ENCODE assay signal across 30 mouse cellular contexts in genomic region chr4:89112782-89113181, GRCm38 (mm10). TPM values are rescaled to one million over a fixed set of nuclear protein-coding genes. Genes with fewer than 3 reads are reported as not detected.
DNase-seq lines count a peak whose midpoint lies in the region; ATAC-seq and TF ChIP-seq lines count a peak whose summit lies in the region.
"Had no signal": no experiment of that assay in that cellular context is flagged by ENCODE, and none has a peak within 500 bp of the region (broad histone marks: within the 10 kb centered on the region; RNA-seq: fewer than 3 reads in every experiment).

No protein-coding gene starts in this region.

- H3K4me1 ChIP-seq in embryonic facial prominence, embryonic 14.5 days (ENCODE audit: control insufficient read depth, insufficient read depth, low read length), result no peaks in the 10 kb centered on the region
- H3K4me1 ChIP-seq in embryonic facial prominence, embryonic 10.5 days, result no peaks in the 10 kb centered on the region
- peaks cover 2 to 6% of the 10 kb centered on the region in 2 experiments; a peak in 3 of 4 replicates for H3K4me1 ChIP-seq in MEL (ENCODE audit: control insufficient read depth in 1 of 2, insufficient read depth in 2 of 2, low read length in 2 of 2)
- H3K4me1 ChIP-seq: forebrain, embryonic 13.5 days; heart, embryonic 13.5 days; limb, embryonic 12.5 days; midbrain, embryonic 15.5 days; neural tube, embryonic 13.5 days had no signal

- no peak overlapping the region for H3K27ac ChIP-seq in embryonic facial prominence, embryonic 14.5 days (replicated peaks; ENCODE audit: low read depth, low read length)
- no peak overlapping the region for H3K27ac ChIP-seq in embryonic facial prominence, embryonic 10.5 days (replicated peaks)
- H3K27ac ChIP-seq in MEL (ENCODE audit: control insufficient read depth, low read depth, low read length), result no peak overlapping the region
- H3K27ac ChIP-seq: forebrain, embryonic 13.5 days; heart, adult 2 months; heart, embryonic 13.5 days; hindbrain, embryonic 14.5 days; limb, embryonic 12.5 days; liver, embryonic 13.5 days; midbrain, embryonic 15.5 days; neural tube, embryonic 13.5 days had no signal

- no peaks in the 10 kb centered on the region for H3K27me3 ChIP-seq in embryonic facial prominence, embryonic 14.5 days (replicated peaks; ENCODE audit: control insufficient read depth, insufficient read depth, low read length)
- H3K27me3 ChIP-seq in embryonic facial prominence, embryonic 10.5 days (replicated peaks; ENCODE audit: low read depth, poor library complexity, severe bottlenecking), result no peaks in the 10 kb centered on the region
- H3K27me3 ChIP-seq in MEL (ENCODE audit: control insufficient read depth in 1 of 2, insufficient read depth in 2 of 2, low read length in 2 of 2), result peaks cover 1 to 2% of the 10 kb centered on the region in 2 experiments
- H3K27me3 ChIP-seq: forebrain, embryonic 13.5 days; heart, embryonic 13.5 days; limb, embryonic 12.5 days; liver, embryonic 13.5 days; megakaryocyte, embryonic 14.5 days; midbrain, embryonic 15.5 days; neural tube, embryonic 13.5 days had no signal

- H3K79me2 ChIP-seq in MEL (ENCODE audit: control insufficient read depth, insufficient read depth, low read length, poor library complexity), result no peaks in the 10 kb centered on the region

- no peak overlapping the region for H3K4me2 ChIP-seq in embryonic facial prominence, embryonic 14.5 days (ENCODE audit: low read depth, low read length)
- H3K4me2 ChIP-seq: forebrain, embryonic 13.5 days; heart, embryonic 13.5 days; hindbrain, embryonic 14.5 days; limb, embryonic 12.5 days; liver, embryonic 13.5 days; midbrain, embryonic 15.5 days; neural tube, embryonic 13.5 days had no signal

- TF ChIP-seq CTCF in MEL (IDR thresholded peaks at IDR 0.05 in 2 of 3, conservative IDR thresholded peaks at IDR 0.05 in 1 of 3; ENCODE audit: control insufficient read depth in 1 of 3, insufficient read depth in 1 of 3, low read depth in 2 of 3, low read length in 3 of 3, poor library complexity in 1 of 3, severe bottlenecking in 1 of 3), result no peak

- H3K9me3 ChIP-seq in embryonic facial prominence, embryonic 14.5 days (ENCODE audit: control insufficient read depth, low read length), result no peaks in the 10 kb centered on the region
- H3K9me3 ChIP-seq in embryonic facial prominence, embryonic 10.5 days, result no peaks in the 10 kb centered on the region
- no peaks in the 10 kb centered on the region for H3K9me3 ChIP-seq in MEL (replicated peaks; ENCODE audit: insufficient read depth, low read length)
- H3K9me3 ChIP-seq: forebrain, embryonic 13.5 days; heart, embryonic 13.5 days; limb, embryonic 12.5 days; liver, embryonic 13.5 days; megakaryocyte, embryonic 14.5 days; midbrain, embryonic 15.5 days; neural tube, embryonic 13.5 days had no signal

- no peak overlapping the region for H3K9ac ChIP-seq in embryonic facial prominence, embryonic 14.5 days (ENCODE audit: low read depth, low read length)
- peak overlapping the region; percentile 25; the same call in 1 of the 2 replicates for H3K9ac ChIP-seq in MEL (ENCODE audit: control insufficient read depth, low read depth, low read length, poor library complexity, severe bottlenecking)
- H3K9ac ChIP-seq: forebrain, embryonic 13.5 days; heart, embryonic 13.5 days; hindbrain, embryonic 14.5 days; limb, embryonic 12.5 days; liver, embryonic 13.5 days; midbrain, embryonic 15.5 days; neural tube, embryonic 13.5 days had no signal

- no peak for TF ChIP-seq EP300 in MEL (IDR thresholded peaks at IDR 0.05; ENCODE audit: low read depth in 1 of 2, low read length in 2 of 2)

- no peak overlapping the region for H3K4me3 ChIP-seq in embryonic facial prominence, embryonic 14.5 days (ENCODE audit: low read depth, low read length)
- H3K4me3 ChIP-seq in embryonic facial prominence, embryonic 10.5 days, result no peak overlapping the region
- H3K4me3 ChIP-seq in MEL (ENCODE audit: control insufficient read depth in 1 of 2, insufficient read depth in 1 of 2, low read depth in 2 of 2, low read length in 2 of 2), result peak overlapping the region; percentile 14 to 62; a peak in 3 of 4 replicates
- H3K4me3 ChIP-seq: erythroblast, embryonic 14.5 days; forebrain, embryonic 13.5 days; heart, adult 2 months; heart, embryonic 13.5 days; limb, embryonic 12.5 days; liver, embryonic 13.5 days; megakaryocyte, embryonic 14.5 days; midbrain, embryonic 15.5 days; myocyte; neural tube, embryonic 13.5 days had no signal

- ATAC-seq in embryonic facial prominence, embryonic 14.5 days (ENCODE audit: low read depth), result 0 out of 2 replicates have a peak, but pooled peaks have one; percentile 44
- peak; percentile 36 to 46; a peak in 3 of 4 replicates for ATAC-seq in hematopoietic stem cell, adult 5-6 weeks (replicated peaks in 1 of 2; ENCODE audit: insufficient read depth in 1 of 2, low FRiP score in 2 of 2, low TSS enrichment in 1 of 2, low read depth in 1 of 2, poor library complexity in 2 of 2, severe bottlenecking in 2 of 2)
- ATAC-seq: forebrain, embryonic 13.5 days; midbrain, embryonic 15.5 days had no signal

- WGBS in embryonic facial prominence, embryonic 14.5 days, result 51% methylated on average over 4 of the region's 4 CpGs
- 63% methylated on average over 4 of the region's 4 CpGs for WGBS in embryonic facial prominence, embryonic 10.5 days

- TF ChIP-seq POLR2A in MEL (IDR thresholded peaks at IDR 0.05; ENCODE audit: control insufficient read depth in 1 of 2, insufficient read depth in 1 of 2, low read depth in 1 of 2, low read length in 2 of 2, poor library complexity in 1 of 2), result no peak

- H3K36me3 ChIP-seq in embryonic facial prominence, embryonic 14.5 days (ENCODE audit: control insufficient read depth, insufficient read depth, low read length), result no peaks in the 10 kb centered on the region
- H3K36me3 ChIP-seq in embryonic facial prominence, embryonic 10.5 days (replicated peaks), result no peaks in the 10 kb centered on the region
- H3K36me3 ChIP-seq in MEL (ENCODE audit: control insufficient read depth in 1 of 2, insufficient read depth in 2 of 2, low read length in 2 of 2), result peaks cover 0 to 10% of the 10 kb centered on the region in 2 experiments; a peak in 2 of 4 replicates
- H3K36me3 ChIP-seq: heart, embryonic 13.5 days; limb, embryonic 12.5 days; liver, embryonic 13.5 days; midbrain, embryonic 15.5 days; neural tube, embryonic 13.5 days had no signal

- TF ChIP-seq RAD21 in MEL (IDR thresholded peaks at IDR 0.05; ENCODE audit: low read depth, low read length), result no peak

- DNase-seq in adrenal gland, adult 2 months, result peak; percentile 14
- no peak for DNase-seq in adrenal gland, adult 18-20 months (ENCODE audit: low spot score in 2 of 2)
- peak; percentile 55 for DNase-seq in embryonic facial prominence, embryonic 14.5 days (ENCODE audit: low spot score)
- DNase-seq in embryonic facial prominence, embryonic 10.5 days (ENCODE audit: low spot score), result no peak
- peak; percentile 23 for DNase-seq in MEL (ENCODE audit: low read depth, low spot score)
- no peak for DNase-seq in frontal cortex, postnatal 25 days (ENCODE audit: low spot score in 2 of 2)
- no peak for DNase-seq in testis, postnatal 14 days (ENCODE audit: low spot score)
- DNase-seq: cerebellum, adult 11 months; gastrocnemius, postnatal 14 days; heart, adult 2 months; heart, postnatal 14 days; kidney, adult 8-10 months; kidney, postnatal 36 days; liver, embryonic 13.5 days; lung, adult 2 months; lung, postnatal 14 days; retina, postnatal 1 day; right cerebral cortex, postnatal 25 days; spleen, adult 18-20 months; thymus, postnatal 14 days had no signal

TF ChIP-seq in MEL, 35 proteins besides CTCF, POLR2A, EP300 and RAD21:
- TF ChIP-seq SIN3A (IDR thresholded peaks at IDR 0.05; ENCODE audit: low read length), result no peak
- no peak for TF ChIP-seq MYC (IDR thresholded peaks at IDR 0.05; ENCODE audit: low read depth, low read length)
- TF ChIP-seq MAFK (IDR thresholded peaks at IDR 0.05; ENCODE audit: borderline replicate concordance, low read depth, low read length), result no peak
- no peak for TF ChIP-seq RCOR1 (IDR thresholded peaks at IDR 0.05; ENCODE audit: low read depth, low read length)
- TF ChIP-seq NELFE (IDR thresholded peaks at IDR 0.05; ENCODE audit: low read depth, low read length), result no peak
- TF ChIP-seq ZKSCAN1 (IDR thresholded peaks at IDR 0.05; ENCODE audit: low read depth, low read length), result no peak
- no peak for TF ChIP-seq KAT2A (conservative IDR thresholded peaks at IDR 0.05; ENCODE audit: low read depth, low read length)
- TF ChIP-seq E2F4 (IDR thresholded peaks at IDR 0.05; ENCODE audit: borderline replicate concordance, low read depth, low read length), result no peak
TF ChIP-seq in MEL: peak in this region for 0.

RNA-seq across cellular contexts. Expression of gene Mtap, which starts 24.1 kb away (rescaled TPM):
- total RNA-seq in adrenal gland, adult 2 months (2021), result 10 to 100 TPM; 41.9 to 46.2 TPM
- polyA plus RNA-seq in adrenal gland, adult 2 months (2012; rRNA removed), result 3.0 and 3.7 TPM in 2 replicates
- total RNA-seq in adrenal gland, adult 18-20 months (2021), result 10 to 100 TPM; 26.4 to 44.8 TPM
- polyA plus RNA-seq in embryonic facial prominence, embryonic 14.5 days (2014; fragmentation: Nextera tagmentation; extraction: Ambion mirVana), result 65.9 and 75.8 TPM in 2 replicates
- 129 and 137 TPM in 2 replicates for polyA plus RNA-seq in embryonic facial prominence, embryonic 10.5 days (2016; fragmentation: Nextera tagmentation; extraction: Ambion mirVana)
- 36.6 and 36.7 TPM in 2 replicates for total RNA-seq in MEL (2012; rRNA removed)
- polyA plus RNA-seq in MEL (2012; ENCODE audit: insufficient read depth in 1 of 2, insufficient read length in 2 of 2, low read depth in 1 of 2, low replicate concordance in 2 of 2, missing spikeins in 1 of 2), result 10 to 100 TPM; 45.4 to 52.0 TPM
- 53.8 and 71.6 TPM in 2 replicates for total RNA-seq in hematopoietic stem cell, adult 5-6 weeks (2017)
- polyA plus RNA-seq: erythroblast, embryonic 14.5 days had no signal

Comparison
In these comparisons a context has a peak if more than half of its experiments do, and no peak if none do; other contexts are left out.
1. DNase-seq: peak in adrenal gland, adult 2 months (single experiment), embryonic facial prominence, embryonic 14.5 days (single experiment) and MEL (single experiment); none in adrenal gland, adult 18-20 months (0 of 2), embryonic facial prominence, embryonic 10.5 days (single experiment), frontal cortex, postnatal 25 days (0 of 2) and testis, postnatal 14 days (single experiment).
2. H3K4me3 ChIP-seq: peak in MEL (2 of 2); none in embryonic facial prominence, embryonic 14.5 days (single experiment) and embryonic facial prominence, embryonic 10.5 days (single experiment).